Mouse (Mus musculus): ENCODE data around the gene Fam189b.

Fam189b gene

GRCm38 (mm10) chr3:89166945-89167344, 16.0 kb upstream of the Fam189b start:
- no peak for DNase-seq

GRCm38 (mm10) chr3:89174844-89175243, 8.1 kb upstream of the Fam189b start:
- no peak for DNase-seq

GRCm38 (mm10) chr3:89175544-89175943, 7.4 kb upstream of the Fam189b start:
- DNase-seq = no peak

- no peak for DNase-seq
Observed at GRCm38 (mm10) chr3:89176421-89176820, 6.5 kb upstream of the Fam189b start.

GRCm38 (mm10) chr3:89177242-89178106, 5.5 kb upstream of the Fam189b start, which contains the start of gene Scamp3:
TSS of gene Scamp3 (plus strand) at chr3:89177473.
- DNase-seq = peak; percentile 83

GRCm38 (mm10) chr3:89178107-89178385, 4.9 kb upstream of the Fam189b start:
- DNase-seq = no peak

GRCm38 (mm10) chr3:89179056-89179455, 3.9 kb upstream of the Fam189b start:
- DNase-seq = no peak

GRCm38 (mm10) chr3:89181749-89182500, 1.0 kb upstream of the Fam189b start:
- no peak for DNase-seq

GRCm38 (mm10) chr3:89182531-89183057, 349 bp upstream of the Fam189b start:
- no peak for DNase-seq

- no peak for DNase-seq
Observed at GRCm38 (mm10) chr3:89183959-89184315, 994 bp downstream of the Fam189b start.

GRCm38 (mm10) chr3:89187197-89187596, 4.3 kb downstream of the Fam189b start:
- no peak for DNase-seq

GRCm38 (mm10) chr3:89187690-89188477, 4.9 kb downstream of the Fam189b start:
- no peak for DNase-seq

- no peak for DNase-seq
Observed at GRCm38 (mm10) chr3:89188478-89188875, 5.5 kb downstream of the Fam189b start.

- DNase-seq = no peak
Observed at GRCm38 (mm10) chr3:89190436-89190835, 7.5 kb downstream of the Fam189b start.

GRCm38 (mm10) chr3:89193351-89193750, 10.4 kb downstream of the Fam189b start:
- DNase-seq = no peak

GRCm38 (mm10) chr3:89193853-89194252, 10.9 kb downstream of the Fam189b start:
- no peak for DNase-seq

- peak; percentile 72 for DNase-seq
Observed at GRCm38 (mm10) chr3:89195979-89196877, 13.3 kb downstream of the Fam189b start.

GRCm38 (mm10) chr3:89199839-89200238, 16.9 kb downstream of the Fam189b start:
- DNase-seq = no peak

GRCm38 (mm10) chr3:89202253-89203141, 19.6 kb downstream of the Fam189b start, which contains the start of gene Gba:
TSS of gene Gba (plus strand) at chr3:89202928.
- DNase-seq = peak; percentile 82

- DNase-seq = no peak
Observed at GRCm38 (mm10) chr3:89203142-89203514, 20.2 kb downstream of the Fam189b start.

- no peak for DNase-seq
Observed at GRCm38 (mm10) chr3:89206079-89206478, 23.1 kb downstream of the Fam189b start.
